Mouse (Mus musculus) limb, embryonic 15.5 days (tissue): ENCODE data around the gene Irf9. TPM values are rescaled to one million over a fixed set of nuclear protein-coding genes. Genes with fewer than 3 reads are reported as not detected.
A peak's percentile ranks its signal among the peaks of the same experiment; 100 is the strongest.

Experiments used
- ATAC-seq: fragments of 200-750 bp; cut with Nextera tagmentation; 2 replicates; pipeline ENCODE4 v1.8.0; 2017; ENCODE audit warnings: low read depth, moderate TSS enrichment; ENCODE audit not compliant: insufficient number of reproducible peaks, low FRiP score, low TSS enrichment
- H3K27ac ChIP-seq: fragments of 300-500 bp; sonication (generic); 2 replicates; pipeline ENCODE4 v1.5.1; 2015; ENCODE audit warnings: moderate library complexity, mild to moderate bottlenecking, inconsistent platforms
- H3K27me3 ChIP-seq: fragments of 300-500 bp; sonication (generic); 2 replicates; pipeline ENCODE4 v1.6.1; 2015; ENCODE audit warnings: inconsistent platforms
- H3K36me3 ChIP-seq: fragments of 300-500 bp; sonication (generic); 2 replicates; pipeline ENCODE4 v1.6.1; 2015; ENCODE audit warnings: inconsistent platforms
- H3K4me1 ChIP-seq: fragments of 300-500 bp; sonication (generic); 2 replicates; pipeline ENCODE4 v1.6.1; 2015; ENCODE audit warnings: inconsistent platforms
- H3K4me2 ChIP-seq: fragments of 300-500 bp; sonication (generic); 2 replicates; pipeline ENCODE4 v1.6.1; 2015; ENCODE audit warnings: mild to moderate bottlenecking, inconsistent platforms
- H3K4me3 ChIP-seq: fragments of 300-500 bp; sonication (generic); 2 replicates; pipeline ENCODE4 v1.5.1; 2015; ENCODE audit warnings: mild to moderate bottlenecking, inconsistent platforms
- H3K9ac ChIP-seq: fragments of 300-500 bp; sonication (generic); 2 replicates; pipeline ENCODE4 v1.6.1; 2015; ENCODE audit warnings: inconsistent platforms
- H3K9me3 ChIP-seq: fragments of 300-500 bp; sonication (generic); 2 replicates; pipeline ENCODE4 v1.6.1; 2016; ENCODE audit warnings: inconsistent platforms
- WGBS: fragments of 180-500 bp; shearing (Covaris S2); methylation state at CpG from one replicate; pipeline ENCODE4 v1.1.7; 2015; 5-methylcytosine and 5-hydroxymethylcytosine counted together
- polyA plus RNA-seq: library from polyadenylated mRNA; unstranded; fragments of >200 nt; fragmentation: Nextera tagmentation; extraction: Ambion mirVana; gene quantifications from 2 replicates; pipeline ENCODE4 v1.2.1, GENCODE M21; 2015

Irf9 gene
- polyA plus RNA-seq, 1 experiment from 2014 or later: 13.7 TPM

DNA sequence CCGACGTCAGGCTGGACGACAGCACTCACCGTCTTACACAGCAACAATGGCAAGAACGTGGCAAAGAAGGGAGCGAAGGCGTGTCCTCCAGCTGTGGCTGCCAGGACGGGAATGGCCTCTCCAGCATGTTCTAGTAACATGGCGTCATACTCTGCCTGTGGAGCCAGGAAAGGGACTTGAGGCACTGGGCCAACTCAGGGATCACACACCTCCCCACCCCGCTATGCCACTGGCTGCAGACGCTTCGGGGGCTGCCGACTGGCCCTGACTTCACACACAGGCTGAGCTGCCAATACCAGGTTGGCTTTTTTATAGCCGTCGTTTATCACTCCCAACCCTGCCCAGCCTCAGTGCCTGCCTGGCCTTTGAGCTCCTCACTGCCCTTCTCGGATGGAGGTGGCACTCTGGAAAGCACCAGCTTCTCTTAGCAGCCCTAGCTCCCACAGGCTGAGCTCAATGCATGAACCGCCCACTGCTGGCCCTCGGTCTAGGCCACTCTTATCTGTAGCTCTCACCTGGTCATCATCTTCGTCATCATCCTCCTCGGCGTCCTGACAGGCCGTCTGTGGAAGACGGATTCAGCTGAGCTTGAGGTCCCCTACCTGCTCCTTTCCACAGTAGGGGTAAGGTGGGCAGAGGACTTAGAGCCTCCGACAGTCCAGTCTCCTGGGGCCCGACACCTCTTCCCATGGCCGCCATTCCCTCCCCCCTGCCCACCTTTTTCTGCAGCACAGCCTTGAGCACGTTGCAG, 24.9 kb downstream of the Irf9 start:
- Histone ChIP-seq H3K27me3 (no peaks in the 10 kb centered on the region), H3K4me3 (no peak overlapping the region), H3K9ac (no peak overlapping the region), H3K27ac (no peak overlapping the region), H3K9me3 (no peaks in the 10 kb centered on the region), H3K4me2 (no peak overlapping the region), H3K36me3 (peaks cover 98% of the 10 kb centered on the region), H3K4me1 (no peaks in the 10 kb centered on the region)
- ATAC-seq: no peak
- 80% methylated on average over 27 of the region's 27 CpGs for WGBS

GRCm38 (mm10) chr14:55629312-55629711, 25.9 kb downstream of the Irf9 start:
- Histone ChIP-seq H3K9ac (no peak overlapping the region), H3K4me3 (no peak overlapping the region), H3K27me3 (no peaks in the 10 kb centered on the region), H3K9me3 (no peaks in the 10 kb centered on the region), H3K4me2 (no peak overlapping the region), H3K36me3 (peaks cover 100% of the 10 kb centered on the region), H3K27ac (no peak overlapping the region), H3K4me1 (peaks cover 6% of the 10 kb centered on the region)
- 56% methylated on average over 5 of the region's 5 CpGs for WGBS
- ATAC-seq: no peak

GRCm38 (mm10) chr14:55634874-55635522, 31.6 kb downstream of the Irf9 start:
- Histone ChIP-seq H3K4me1 (peaks cover 14% of the 10 kb centered on the region), H3K4me2 (peak overlapping the region; percentile 80), H3K27ac (peak overlapping the region; percentile 89), H3K9me3 (no peaks in the 10 kb centered on the region), H3K4me3 (peak overlapping the region; percentile 78), H3K9ac (peak overlapping the region; percentile 87), H3K27me3 (no peaks in the 10 kb centered on the region), H3K36me3 (peaks cover 82% of the 10 kb centered on the region)
- peak; percentile 57 for ATAC-seq
- WGBS: 3% methylated on average over 23 of the region's 23 CpGs

DNA sequence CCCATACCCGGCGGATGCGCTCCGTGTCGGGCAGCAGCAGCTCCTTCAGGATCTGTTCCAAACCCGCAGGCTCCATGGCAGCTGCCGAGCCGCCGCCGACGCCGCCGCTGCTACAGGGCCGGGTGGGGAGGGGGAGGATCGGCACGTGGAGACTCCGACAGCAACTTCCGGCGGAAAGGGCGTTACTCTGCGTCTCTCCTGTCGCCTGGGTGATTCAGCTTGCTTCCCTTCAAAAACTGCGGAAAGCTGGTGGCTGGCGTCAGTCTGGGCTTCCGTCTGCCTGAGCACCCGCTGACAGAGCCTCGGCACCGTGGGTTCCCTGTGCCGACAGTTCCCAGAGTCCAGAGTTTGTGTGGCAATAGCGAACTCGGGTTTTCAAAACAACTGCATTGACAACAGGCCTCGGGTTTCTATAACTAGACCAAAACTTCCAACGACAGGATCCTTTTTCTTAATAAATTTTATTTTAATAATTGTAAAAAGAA, 32.2 kb downstream of the Irf9 start, which contains the start of gene Ipo4:
TSS of gene Ipo4 (minus strand) at position 435 of the 485 bp plus-strand sequence.
- 1% methylated on average over 33 of the region's 33 CpGs for WGBS
- Histone ChIP-seq H3K4me2 (peak within 1 kb of the TSS; percentile 80), H3K36me3 (peaks cover 82% of the 10 kb centered on the region)

DNA sequence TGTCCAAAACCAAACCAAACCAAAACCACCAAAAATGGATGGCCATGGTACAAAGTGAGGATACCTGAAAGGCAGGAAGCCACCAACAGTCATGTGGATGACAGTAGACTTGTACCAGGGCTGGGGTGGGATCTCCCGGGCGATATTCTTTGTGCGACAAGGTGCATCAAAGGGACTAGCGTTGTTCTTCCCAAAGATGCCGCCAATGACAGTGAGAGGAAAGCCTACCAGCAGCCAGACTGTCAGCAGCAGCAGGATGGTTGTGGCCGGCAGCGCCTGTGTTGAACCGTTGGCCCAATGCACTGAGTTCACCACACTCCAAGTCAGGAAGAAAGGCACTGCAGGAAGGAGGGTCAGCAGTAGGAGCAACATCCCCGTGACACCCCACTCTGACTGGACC, 34.4 kb downstream of the Irf9 start, which contains the start of gene Gm49378:
TSS of gene Gm49378 (minus strand) at position 101 of the 400 bp plus-strand sequence.
- ATAC-seq: no peak
- Histone ChIP-seq H3K4me3 (no peak within 1 kb of the TSS), H3K9ac (no peak within 1 kb of the TSS), H3K9me3 (no peaks in the 10 kb centered on the region), H3K4me2 (no peak within 1 kb of the TSS), H3K4me1 (peaks cover 24% of the 10 kb centered on the region), H3K27me3 (no peaks in the 10 kb centered on the region), H3K36me3 (peaks cover 73% of the 10 kb centered on the region), H3K27ac (no peak within 1 kb of the TSS)
- 94% methylated on average over 9 of the region's 9 CpGs for WGBS

More for the DNA sequence above, 32.2 kb downstream of the Irf9 start, which contains the start of gene Ipo4:
- Histone ChIP-seq H3K4me3 (peak within 1 kb of the TSS; percentile 78), H3K9ac (peak within 1 kb of the TSS; percentile 87), H3K27ac (peak within 1 kb of the TSS; percentile 89), H3K27me3 (no peaks in the 10 kb centered on the region), H3K9me3 (no peaks in the 10 kb centered on the region), H3K4me1 (peaks cover 14% of the 10 kb centered on the region)
- ATAC-seq: peak; percentile 84

DNA sequence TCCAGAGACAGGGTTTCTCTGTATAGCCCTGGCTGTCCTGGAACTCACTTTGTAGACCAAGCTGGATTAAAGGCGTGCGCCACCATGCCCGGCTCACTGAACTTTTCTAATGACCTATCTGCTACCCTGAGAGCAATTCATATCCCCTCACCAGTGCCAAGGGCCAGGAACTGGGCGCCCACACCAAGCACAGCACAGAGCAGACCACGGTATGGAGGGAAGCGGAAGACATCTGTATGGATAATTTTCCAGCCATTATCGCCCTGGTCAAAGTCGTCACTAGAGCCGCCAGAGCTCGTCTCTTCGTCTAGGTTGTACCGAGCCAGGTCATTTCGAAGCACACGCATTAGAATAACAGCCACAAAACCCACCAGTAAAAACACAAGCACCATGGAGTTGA, 37.4 kb downstream of the Irf9 start:
- peaks cover 57% of the 10 kb centered on the region for H3K36me3 ChIP-seq
- WGBS: 93% methylated on average over 14 of the region's 14 CpGs
- no peaks in the 10 kb centered on the region for H3K9me3 ChIP-seq
- H3K4me1 ChIP-seq: peaks cover 23% of the 10 kb centered on the region
- no peaks in the 10 kb centered on the region for H3K27me3 ChIP-seq
- H3K4me3 ChIP-seq: no peak overlapping the region
- ATAC-seq: no peak
- no peak overlapping the region for H3K9ac ChIP-seq
- H3K4me2 ChIP-seq: no peak overlapping the region
- H3K27ac ChIP-seq: no peak overlapping the region

DNA sequence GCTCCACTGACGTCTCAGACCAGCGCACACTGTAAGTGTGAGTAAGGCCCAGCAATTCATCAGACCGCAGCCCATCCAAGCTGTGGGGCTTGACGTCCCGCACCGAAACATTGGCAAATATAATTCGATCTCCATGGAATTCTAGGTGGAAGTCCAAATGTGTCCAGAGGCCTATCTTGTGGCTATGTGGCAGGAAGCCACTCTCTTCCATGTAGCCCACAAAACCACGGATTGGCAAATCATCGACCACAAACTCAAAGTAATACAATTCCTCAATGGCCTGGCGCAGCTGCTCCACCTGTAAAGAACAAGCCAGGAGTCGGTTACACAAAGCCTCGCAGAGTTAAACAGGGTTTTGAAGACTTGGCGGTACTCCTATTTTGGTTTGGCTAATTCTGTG, 37.9 kb downstream of the Irf9 start:
- no peak overlapping the region for H3K4me3 ChIP-seq
- no peaks in the 10 kb centered on the region for H3K9me3 ChIP-seq
- no peak for ATAC-seq
- H3K4me1 ChIP-seq: peaks cover 23% of the 10 kb centered on the region
- no peaks in the 10 kb centered on the region for H3K27me3 ChIP-seq
- no peak overlapping the region for H3K4me2 ChIP-seq
- no peak overlapping the region for H3K9ac ChIP-seq
- 93% methylated on average over 13 of the region's 13 CpGs for WGBS
- no peak overlapping the region for H3K27ac ChIP-seq
- H3K36me3 ChIP-seq: peaks cover 55% of the 10 kb centered on the region

DNA sequence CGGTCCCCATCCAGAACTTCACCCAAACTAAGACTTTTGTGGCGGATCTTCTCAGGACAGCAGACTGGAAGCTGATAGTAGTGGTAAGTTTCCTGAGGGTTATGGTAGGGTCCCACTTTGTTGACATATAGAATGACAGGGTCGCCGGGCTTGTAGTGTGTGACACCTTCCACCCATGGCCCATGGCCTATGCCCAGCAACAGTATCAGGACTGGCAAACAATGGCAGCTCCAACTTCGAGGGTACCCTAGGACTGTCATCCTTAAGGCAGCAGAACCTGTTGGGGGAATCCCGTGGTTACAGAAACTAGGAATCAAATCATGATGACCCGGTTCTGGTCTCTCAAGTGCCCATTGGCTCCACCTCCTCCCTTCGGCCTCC, 39.3 kb downstream of the Irf9 start:
- peak overlapping the region; percentile 98 for H3K9ac ChIP-seq
- H3K4me1 ChIP-seq: peaks cover 23% of the 10 kb centered on the region
- peak overlapping the region; percentile 71 for H3K4me2 ChIP-seq
- WGBS: 22% methylated on average over 8 of the region's 8 CpGs
- 0 out of 2 replicates have a peak, but pooled peaks have one; percentile 1 for ATAC-seq
- peak overlapping the region; percentile 98 for H3K4me3 ChIP-seq
- no peaks in the 10 kb centered on the region for H3K27me3 ChIP-seq
- H3K27ac ChIP-seq: peak overlapping the region; percentile 96
- no peaks in the 10 kb centered on the region for H3K9me3 ChIP-seq
- peaks cover 50% of the 10 kb centered on the region for H3K36me3 ChIP-seq

- Histone ChIP-seq H3K4me3 (peak within 1 kb of the TSS; percentile 98), H3K4me2 (peak within 1 kb of the TSS; percentile 71), H3K9me3 (no peaks in the 10 kb centered on the region), H3K27ac (peak within 1 kb of the TSS; percentile 96), H3K9ac (peak within 1 kb of the TSS; percentile 98), H3K27me3 (no peaks in the 10 kb centered on the region), H3K4me1 (peaks cover 23% of the 10 kb centered on the region), H3K36me3 (peaks cover 44% of the 10 kb centered on the region)
- peak; percentile 80 for ATAC-seq
- WGBS: under 1% methylated on average over 88 of the region's 89 CpGs
Measured at GRCm38 (mm10) chr14:55643060-55643907, 39.9 kb downstream of the Irf9 start, which contains the start of gene Tm9sf1. Gene Tm9sf1 (minus strand): TSS chr14:55643806.

GRCm38 (mm10) chr14:55644261-55644888, 41.0 kb downstream of the Irf9 start:
- Histone ChIP-seq H3K9ac (peak overlapping the region; percentile 98), H3K27ac (peak overlapping the region; percentile 96), H3K36me3 (peaks cover 35% of the 10 kb centered on the region), H3K9me3 (no peaks in the 10 kb centered on the region), H3K27me3 (no peaks in the 10 kb centered on the region), H3K4me2 (peak overlapping the region; percentile 71), H3K4me1 (peaks cover 23% of the 10 kb centered on the region), H3K4me3 (peak overlapping the region; percentile 98)
- no peak for ATAC-seq
- 27% methylated on average over 17 of the region's 17 CpGs for WGBS

GRCm38 (mm10) chr14:55649884-55650283, 46.5 kb downstream of the Irf9 start, which contains the start of gene Tssk4:
Gene Tssk4 (plus strand): TSS chr14:55650184.
- Histone ChIP-seq H3K4me2 (no peak within 1 kb of the TSS), H3K9ac (no peak within 1 kb of the TSS), H3K27ac (no peak within 1 kb of the TSS), H3K4me1 (peaks cover 6% of the 10 kb centered on the region), H3K27me3 (no peaks in the 10 kb centered on the region), H3K9me3 (no peaks in the 10 kb centered on the region), H3K36me3 (peaks cover 10% of the 10 kb centered on the region; the same call in 1 of the 2 replicates), H3K4me3 (no peak within 1 kb of the TSS)
- WGBS: 88% methylated on average over 2 of the region's 2 CpGs
- ATAC-seq: no peak
